Comparison of ENCODE assay signal across 11 mouse cellular contexts in the genomic region with DNA sequence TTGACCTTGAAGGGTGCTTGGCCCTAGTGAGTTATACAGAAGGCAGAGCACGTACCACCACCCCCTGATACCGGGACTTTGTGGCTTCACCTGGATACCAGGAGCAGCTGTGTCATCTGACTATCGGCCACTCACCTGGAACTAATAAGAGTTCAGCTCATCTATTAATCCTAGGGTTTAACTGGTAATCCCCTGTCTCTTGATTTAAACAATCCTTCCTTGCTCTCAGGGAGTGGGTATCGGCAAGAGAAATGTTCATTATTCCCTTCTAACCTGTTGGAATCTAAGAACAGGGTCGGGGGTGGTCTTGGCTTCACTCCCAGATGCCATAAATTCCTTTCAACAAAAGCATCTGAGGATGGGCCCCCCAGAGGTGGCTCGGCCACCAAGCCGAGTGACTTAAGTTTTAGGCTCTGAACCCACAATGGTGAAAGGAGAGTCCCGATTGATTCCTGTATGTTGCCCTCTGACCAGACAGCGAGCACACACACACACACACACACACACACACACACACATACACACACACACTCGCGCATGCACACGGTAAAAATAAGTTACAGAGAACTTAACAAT. TPM values are rescaled to one million over a fixed set of nuclear protein-coding genes. Genes with fewer than 3 reads are reported as not detected.
DNase-seq lines count a peak whose midpoint lies in the region; ATAC-seq and TF ChIP-seq lines count a peak whose summit lies in the region.
"Had no signal": no experiment of that assay in that cellular context is flagged by ENCODE, and none has a peak within 500 bp of the region (broad histone marks: within the 10 kb centered on the region; RNA-seq: fewer than 3 reads in every experiment).

No protein-coding gene starts in this region.

- TF ChIP-seq CTCF in brain, embryonic 14.5 days (IDR thresholded peaks at IDR 0.05; ENCODE audit: borderline replicate concordance, extremely low read depth, insufficient read depth, insufficient read length): no peak

- H3K36me3 ChIP-seq in heart, embryonic 15.5 days: no peaks in the 10 kb centered on the region
- H3K36me3 ChIP-seq in hindbrain, embryonic 10.5 days: peaks cover 3% of the 10 kb centered on the region
- no peaks in the 10 kb centered on the region for H3K36me3 ChIP-seq in midbrain, embryonic 12.5 days

- H3K9ac ChIP-seq in heart, embryonic 15.5 days: peak overlapping the region; percentile 51; the same call in 1 of the 2 replicates
- peak overlapping the region; percentile 57 for H3K9ac ChIP-seq in midbrain, embryonic 12.5 days (replicated peaks)

- peak overlapping the region; percentile 59 for H3K4me3 ChIP-seq in heart, embryonic 15.5 days
- H3K4me3 ChIP-seq in hindbrain, embryonic 10.5 days: peak overlapping the region; percentile 68
- peak overlapping the region; percentile 53 for H3K4me3 ChIP-seq in midbrain, embryonic 12.5 days

- peak overlapping the region; percentile 76 for H3K4me2 ChIP-seq in heart, embryonic 15.5 days
- peak overlapping the region; percentile 65 for H3K4me2 ChIP-seq in midbrain, embryonic 12.5 days (replicated peaks)

- H3K27ac ChIP-seq in heart, embryonic 15.5 days: no peak overlapping the region
- peak overlapping the region; percentile 90 for H3K27ac ChIP-seq in hindbrain, embryonic 10.5 days
- H3K27ac ChIP-seq in midbrain, embryonic 12.5 days (replicated peaks): no peak overlapping the region

- peaks cover 33% of the 10 kb centered on the region for H3K4me1 ChIP-seq in heart, embryonic 15.5 days (replicated peaks)
- H3K4me1 ChIP-seq in hindbrain, embryonic 10.5 days (replicated peaks): peaks cover 70% of the 10 kb centered on the region
- peaks cover 50% of the 10 kb centered on the region for H3K4me1 ChIP-seq in midbrain, embryonic 12.5 days

- no peak for TF ChIP-seq POLR2A in brain, embryonic 14.5 days (IDR thresholded peaks at IDR 0.05; ENCODE audit: borderline replicate concordance, extremely low read depth, insufficient read depth, insufficient read length, poor library complexity, severe bottlenecking)

- DNase-seq in heart, adult 9 months (ENCODE audit: low spot score in 2 of 2): no peak
- DNase-seq in brain, embryonic 14.5 days (ENCODE audit: low read depth): peak; percentile 38
- DNase-seq in hindbrain, embryonic 10.5 days (ENCODE audit: low spot score): no peak
- no peak for DNase-seq in right cerebral cortex, postnatal 4 days
- DNase-seq in adipocyte (ENCODE audit: low spot score): no peak
- DNase-seq in spleen, postnatal 36 days (ENCODE audit: low spot score in 2 of 2): no peak
- DNase-seq: adrenal gland, adult 8-10 months had no signal

- H3K27me3 ChIP-seq in heart, embryonic 15.5 days: peaks cover 14% of the 10 kb centered on the region
- H3K27me3 ChIP-seq in hindbrain, embryonic 10.5 days (ENCODE audit: insufficient read depth, poor library complexity, severe bottlenecking): peaks cover 22% of the 10 kb centered on the region; the same call in 1 of the 2 replicates
- H3K27me3 ChIP-seq in midbrain, embryonic 12.5 days: peaks cover 16% of the 10 kb centered on the region; the same call in 1 of the 2 replicates

- 13% methylated on average over 12 of the region's 12 CpGs for WGBS in heart, embryonic 15.5 days
- WGBS in hindbrain, embryonic 10.5 days: 7% methylated on average over 12 of the region's 12 CpGs
- 3% methylated on average over 12 of the region's 12 CpGs for WGBS in midbrain, embryonic 12.5 days

- H3K9me3 ChIP-seq in heart, embryonic 15.5 days (replicated peaks): no peaks in the 10 kb centered on the region
- no peaks in the 10 kb centered on the region for H3K9me3 ChIP-seq in hindbrain, embryonic 10.5 days
- H3K9me3 ChIP-seq in midbrain, embryonic 12.5 days: no peaks in the 10 kb centered on the region

- no peak for ATAC-seq in heart, embryonic 15.5 days (replicated peaks; ENCODE audit: insufficient number of reproducible peaks, insufficient read depth, low FRiP score, low read depth)
- no peak for ATAC-seq in midbrain, embryonic 12.5 days (ENCODE audit: low FRiP score, low read depth)
- ATAC-seq: inflammation-experienced regulatory T-cells, adult 6 months had no signal

RNA-seq across cellular contexts. Expression of gene Pdpn, which starts 0.8 kb away (rescaled TPM):
- 22.9 and 26.6 TPM in 2 replicates for polyA plus RNA-seq in heart, embryonic 15.5 days (2015; fragmentation: Nextera tagmentation; extraction: Ambion mirVana)
- polyA plus RNA-seq in brain, embryonic 14.5 days (2012; rRNA removed): 24.7 and 33.6 TPM in 2 replicates
- polyA plus RNA-seq in hindbrain, embryonic 10.5 days (2016; fragmentation: Nextera tagmentation; extraction: Ambion mirVana): 85.2 and 113 TPM in 2 replicates
- polyA plus RNA-seq in midbrain, embryonic 12.5 days (2016; fragmentation: Nextera tagmentation; extraction: Ambion mirVana): 101 and 109 TPM in 2 replicates

RNA-seq across cellular contexts. Expression of gene Lrrc38, which starts 49.4 kb away (rescaled TPM):
- polyA plus RNA-seq in heart, embryonic 15.5 days (2015; fragmentation: Nextera tagmentation; extraction: Ambion mirVana): 0.11 and 0.25 TPM in 2 replicates
- 0.23 TPM in 2 replicates for polyA plus RNA-seq in brain, embryonic 14.5 days (2012; rRNA removed)
- 0.14 and 0.18 TPM in 2 replicates for polyA plus RNA-seq in hindbrain, embryonic 10.5 days (2016; fragmentation: Nextera tagmentation; extraction: Ambion mirVana)
- polyA plus RNA-seq in midbrain, embryonic 12.5 days (2016; fragmentation: Nextera tagmentation; extraction: Ambion mirVana): 0.16 and 0.37 TPM in 2 replicates
- polyA plus RNA-seq: inflammation-experienced regulatory T-cells, adult 6 months; liver, embryonic 16.5 days had no signal
